Mouse (Mus musculus) liver, embryonic 14.5 days (tissue): ENCODE measurements at regions not wholly inside any gene's neighbourhood (a gene's known extent, or its start where the extent isn't known, plus 50 kb on each side); places are given as distances from the start of the nearest gene placed in this dataset.

Experiments
- CTCF ChIP-seq: IDR thresholded peaks from 2 replicates; pipeline ENCODE4 v1.5.1; 2016; ENCODE audit warnings: antibody characterized with exemption, low read depth, control low read depth
- EP300 ChIP-seq: IDR thresholded peaks from 2 replicates; pipeline ENCODE4 v1.6.1; 2016; ENCODE audit warnings: antibody characterized with exemption, low read depth

- TF ChIP-seq CTCF: no peak
- no peak for TF ChIP-seq EP300
Measured at GRCm38 (mm10) chr11:48398032-48398431, 402.1 kb upstream of the Rack1 start.
